Mouse (Mus musculus): ENCODE data around the gene Ltb4r2. TPM values are rescaled to one million over a fixed set of nuclear protein-coding genes. Genes with fewer than 3 reads are reported as not detected.

Gene Ltb4r2
- total RNA-seq, 2 experiments from 2014 or later = not detected

GRCm38 (mm10) chr14:55737086-55737687 is 24.0 kb upstream of the Ltb4r2 start:
- no peak for DNase-seq (ENCODE audit: low spot score)

GRCm38 (mm10) chr14:55743711-55744110 is 17.5 kb upstream of the Ltb4r2 start:
- DNase-seq (ENCODE audit: low spot score) = peak; percentile 89

- peak; percentile 85 for DNase-seq (ENCODE audit: low spot score)
These were observed 15.9 kb upstream of the Ltb4r2 start, which contains the start of the genes Dhrs1 and Nop9 for GRCm38 (mm10) chr14:55745180-55745860. Gene Dhrs1, minus strand, starts transcription at chr14:55745690. Gene Nop9, plus strand, starts transcription at chr14:55745693.

- no peak for DNase-seq (ENCODE audit: low spot score)
These were observed 15.4 kb upstream of the Ltb4r2 start for GRCm38 (mm10) chr14:55745861-55746237.

GRCm38 (mm10) chr14:55747051-55747847 is 14.0 kb upstream of the Ltb4r2 start:
- DNase-seq (ENCODE audit: low spot score) = no peak

- no peak for DNase-seq (ENCODE audit: low spot score)
These were observed 3.7 kb upstream of the Ltb4r2 start for GRCm38 (mm10) chr14:55757566-55757965.

GRCm38 (mm10) chr14:55758363-55758784 is 2.9 kb upstream of the Ltb4r2 start, which contains the start of gene Cideb:
Gene Cideb, minus strand, starts transcription at chr14:55758458.
- DNase-seq (ENCODE audit: low spot score) = peak; percentile 52

- peak; percentile 85 for DNase-seq (ENCODE audit: low spot score)
These were observed 1.1 kb upstream of the Ltb4r2 start for GRCm38 (mm10) chr14:55760156-55760555.

GRCm38 (mm10) chr14:55762001-55762821 is 983 bp downstream of the Ltb4r2 start:
- peak; percentile 29 for DNase-seq (ENCODE audit: low spot score)

- no peak for DNase-seq (ENCODE audit: low spot score)
These were observed 1.9 kb downstream of the Ltb4r2 start for GRCm38 (mm10) chr14:55763166-55763565.

GRCm38 (mm10) chr14:55765696-55766095 is 4.5 kb downstream of the Ltb4r2 start, which contains the start of gene Ltb4r1:
Gene Ltb4r1, plus strand, starts transcription at chr14:55765962.
- no peak for DNase-seq (ENCODE audit: low spot score)

GRCm38 (mm10) chr14:55767519-55768414 is 6.5 kb downstream of the Ltb4r2 start:
- no peak for DNase-seq (ENCODE audit: low spot score)

- no peak for DNase-seq (ENCODE audit: low spot score)
These were observed 7.3 kb downstream of the Ltb4r2 start for GRCm38 (mm10) chr14:55768555-55768954.

GRCm38 (mm10) chr14:55769087-55769703 is 8.0 kb downstream of the Ltb4r2 start:
- DNase-seq (ENCODE audit: low spot score) = no peak

GRCm38 (mm10) chr14:55776711-55777110 is 15.5 kb downstream of the Ltb4r2 start:
- DNase-seq (ENCODE audit: low spot score) = no peak

GRCm38 (mm10) chr14:55777176-55777575 is 15.9 kb downstream of the Ltb4r2 start:
- DNase-seq (ENCODE audit: low spot score) = no peak

GRCm38 (mm10) chr14:55777806-55778205 is 16.6 kb downstream of the Ltb4r2 start:
- no peak for DNase-seq (ENCODE audit: low spot score)

- DNase-seq (ENCODE audit: low spot score) = no peak
These were observed 17.5 kb downstream of the Ltb4r2 start for GRCm38 (mm10) chr14:55778686-55779085.

GRCm38 (mm10) chr14:55779656-55780055 is 18.4 kb downstream of the Ltb4r2 start:
- DNase-seq (ENCODE audit: low spot score) = no peak

GRCm38 (mm10) chr14:55780736-55781135 is 19.5 kb downstream of the Ltb4r2 start:
- DNase-seq (ENCODE audit: low spot score) = no peak

Data from gastrocnemius, adult 18-20 months (tissue).